Mouse (Mus musculus) hindbrain, embryonic 11.5 days (tissue): ENCODE results near the gene Pcgf2. TPM values are rescaled to one million over a fixed set of nuclear protein-coding genes. Genes with fewer than 3 reads are reported as not detected.
"Not testable (repeated sequence)": the region's sequence is repeated elsewhere in the genome, so short reads cannot be mapped to it uniquely, and the experiment has no call there.

ENCODE experiments used
- ATAC-seq: fragments of 200-750 bp; cut with Nextera tagmentation; 2 replicates; pipeline ENCODE4 v1.8.0; 2017; ENCODE audit warnings: mild to moderate bottlenecking, moderate TSS enrichment, moderate library complexity; ENCODE audit not compliant: low FRiP score
- DNase-seq: peaks from one replicate; pipeline ENCODE4 v3.0.0-alpha.2; 2015; ENCODE audit warnings: low spot score
- H3K27ac ChIP-seq: fragments of 300-500 bp; sonication (generic); 2 replicates; pipeline ENCODE4 v1.5.1; 2014; ENCODE audit warnings: mild to moderate bottlenecking, low read depth, low read length
- H3K27me3 ChIP-seq: fragments of 300-500 bp; sonication (generic); 2 replicates; pipeline ENCODE4 v1.6.1; 2014; ENCODE audit warnings: mild to moderate bottlenecking, low read length, moderate library complexity, mixed read lengths; ENCODE audit not compliant: control insufficient read depth, insufficient read depth
- H3K36me3 ChIP-seq: fragments of 300-500 bp; sonication (generic); 2 replicates; pipeline ENCODE4 v1.6.1; 2014; ENCODE audit warnings: mild to moderate bottlenecking, low read length, moderate library complexity, mixed read lengths; ENCODE audit not compliant: control insufficient read depth, insufficient read depth
- H3K4me1 ChIP-seq: fragments of 300-500 bp; sonication (generic); replicated peaks from 2 replicates; pipeline ENCODE4 v1.6.1; 2014; ENCODE audit warnings: low read length, mixed read lengths; ENCODE audit not compliant: control insufficient read depth, insufficient read depth
- H3K4me2 ChIP-seq: fragments of 300-500 bp; sonication (generic); replicated peaks from 2 replicates; pipeline ENCODE4 v1.6.1; 2014; ENCODE audit warnings: mild to moderate bottlenecking, low read depth, low read length
- H3K4me3 ChIP-seq: fragments of 300-500 bp; sonication (generic); 2 replicates; pipeline ENCODE4 v1.5.1; 2014; ENCODE audit warnings: low read depth, low read length
- H3K9ac ChIP-seq: fragments of 300-500 bp; sonication (generic); 2 replicates; pipeline ENCODE4 v1.6.1; 2014; ENCODE audit warnings: low read depth, low read length
- H3K9me3 ChIP-seq: fragments of 300-500 bp; sonication (generic); 2 replicates; pipeline ENCODE4 v1.6.1; 2016; ENCODE audit warnings: low read length; ENCODE audit not compliant: control insufficient read depth
- WGBS: fragments of 180-500 bp; shearing (Covaris S2); extraction: QIAGEN DNeasy Blood & Tissue Kit; methylation state at CpG from one replicate; pipeline ENCODE4 v1.1.7; 2014; 5-methylcytosine and 5-hydroxymethylcytosine counted together
- polyA plus RNA-seq: library from polyadenylated mRNA; unstranded; fragments of >200 nt; fragmentation: Nextera tagmentation; extraction: Ambion mirVana; gene quantifications from 2 replicates; pipeline ENCODE4 v1.2.1, GENCODE M21; 2014

Pcgf2 gene
- polyA plus RNA-seq, 1 experiment from 2014 or later = 16.9 TPM

DNA sequence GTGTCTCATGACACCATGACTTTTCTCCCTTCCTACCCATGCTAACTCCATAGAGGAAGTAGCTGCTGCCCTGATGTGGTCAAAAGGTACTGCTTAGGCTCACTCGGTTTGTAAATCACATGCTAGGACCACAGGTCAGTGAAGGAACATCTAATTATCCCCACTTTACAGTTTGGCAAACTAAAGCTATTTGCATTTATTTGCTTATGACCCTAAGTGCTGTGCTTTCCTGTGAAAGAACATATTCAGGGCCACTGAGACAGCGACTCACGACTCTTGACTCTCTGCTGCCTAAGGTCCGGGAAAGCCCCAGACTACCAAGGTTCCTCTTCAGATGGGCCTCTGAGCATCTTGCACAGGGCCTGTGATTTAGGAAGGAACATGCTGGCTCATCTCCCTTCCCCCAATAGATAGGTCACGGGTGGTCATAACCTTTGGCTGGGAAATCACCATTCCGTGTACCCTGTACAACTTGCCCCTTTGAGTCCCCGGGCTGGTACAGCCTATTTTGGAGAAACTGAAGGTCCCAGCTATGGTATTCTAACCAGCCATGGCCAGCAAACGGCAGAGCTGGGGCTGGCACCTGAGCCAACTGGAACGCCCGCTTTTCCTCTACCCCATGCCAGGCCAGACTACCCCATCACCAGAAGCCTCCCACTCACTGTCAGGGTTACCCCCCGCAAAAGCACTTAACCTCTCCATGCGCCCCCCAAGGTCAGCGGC, 40.9 kb downstream of the Pcgf2 start:
- ATAC-seq (no peak), DNase-seq (peak; percentile 26)
- Histone ChIP-seq H3K9me3 (no peaks in the 10 kb centered on the region), H3K36me3 (no peaks in the 10 kb centered on the region), H3K4me1 (peaks cover 13% of the 10 kb centered on the region), H3K27me3 (peaks cover 18% of the 10 kb centered on the region), H3K27ac (peak overlapping the region; percentile 19; the same call in 1 of the 2 replicates), H3K4me3 (peak overlapping the region; percentile 59), H3K9ac (peak overlapping the region; percentile 69), H3K4me2 (peak overlapping the region; percentile 86)
- 9% methylated on average over 13 of the region's 13 CpGs for WGBS

DNA sequence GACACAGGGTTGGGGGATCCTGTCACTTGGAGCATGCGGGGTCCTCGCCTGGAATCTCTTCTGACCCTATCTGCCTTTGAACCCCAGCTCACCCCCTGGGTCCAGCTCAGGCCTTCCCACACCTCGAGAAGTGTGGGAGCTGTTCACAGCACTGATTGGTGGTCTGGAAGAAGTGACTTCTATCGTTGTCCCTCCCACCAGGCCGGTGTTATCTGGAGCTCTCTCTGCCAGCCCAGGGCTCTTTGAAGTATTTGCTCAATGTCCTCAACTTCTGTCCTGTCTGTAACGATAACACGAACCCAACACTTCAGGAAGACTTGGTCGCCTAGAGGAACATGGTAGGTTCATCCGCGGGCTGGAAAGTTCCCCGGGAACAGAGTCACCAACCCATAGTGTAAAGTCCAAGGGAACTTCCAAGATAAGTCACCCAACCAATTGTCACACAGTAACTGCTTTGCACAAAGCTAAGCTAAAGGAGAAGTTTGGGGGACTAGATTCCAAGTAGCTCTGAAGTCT, 41.5 kb downstream of the Pcgf2 start:
- no peak for ATAC-seq
- no peak for DNase-seq
- Histone ChIP-seq H3K9ac (no peak overlapping the region), H3K4me2 (no peak overlapping the region), H3K9me3 (no peaks in the 10 kb centered on the region), H3K27ac (no peak overlapping the region), H3K4me3 (no peak overlapping the region), H3K36me3 (no peaks in the 10 kb centered on the region), H3K27me3 (peaks cover 18% of the 10 kb centered on the region), H3K4me1 (peaks cover 13% of the 10 kb centered on the region)
- WGBS = 62% methylated on average over 11 of the region's 11 CpGs

DNA sequence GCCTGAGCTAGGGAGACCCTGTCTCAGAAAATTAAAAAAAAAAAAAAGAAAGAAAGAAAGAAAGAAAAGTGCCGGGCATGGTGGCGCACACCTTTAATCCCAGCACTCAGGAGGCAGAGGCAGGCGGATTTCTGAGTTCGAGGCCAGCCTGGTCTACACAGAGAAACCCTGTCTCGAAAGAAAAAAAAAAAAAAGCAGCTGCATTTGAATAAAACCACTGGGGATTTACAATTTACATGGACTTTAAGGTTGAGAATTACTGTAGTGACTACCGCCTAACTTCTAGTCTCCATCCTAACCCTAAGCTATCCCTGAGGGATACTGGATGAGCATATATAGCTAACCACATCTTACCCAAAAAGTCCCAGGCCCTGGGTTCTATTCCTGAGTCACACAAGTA, 42.3 kb downstream of the Pcgf2 start:
- not testable (repeated sequence) for H3K4me2 ChIP-seq, H3K9me3 ChIP-seq, H3K4me3 ChIP-seq, H3K36me3 ChIP-seq, H3K27ac ChIP-seq, ATAC-seq, H3K9ac ChIP-seq, DNase-seq
- Histone ChIP-seq H3K4me1 (peaks cover 13% of the 10 kb centered on the region), H3K27me3 (peaks cover 18% of the 10 kb centered on the region)
- WGBS = 91% methylated on average over 6 of the region's 6 CpGs

DNA sequence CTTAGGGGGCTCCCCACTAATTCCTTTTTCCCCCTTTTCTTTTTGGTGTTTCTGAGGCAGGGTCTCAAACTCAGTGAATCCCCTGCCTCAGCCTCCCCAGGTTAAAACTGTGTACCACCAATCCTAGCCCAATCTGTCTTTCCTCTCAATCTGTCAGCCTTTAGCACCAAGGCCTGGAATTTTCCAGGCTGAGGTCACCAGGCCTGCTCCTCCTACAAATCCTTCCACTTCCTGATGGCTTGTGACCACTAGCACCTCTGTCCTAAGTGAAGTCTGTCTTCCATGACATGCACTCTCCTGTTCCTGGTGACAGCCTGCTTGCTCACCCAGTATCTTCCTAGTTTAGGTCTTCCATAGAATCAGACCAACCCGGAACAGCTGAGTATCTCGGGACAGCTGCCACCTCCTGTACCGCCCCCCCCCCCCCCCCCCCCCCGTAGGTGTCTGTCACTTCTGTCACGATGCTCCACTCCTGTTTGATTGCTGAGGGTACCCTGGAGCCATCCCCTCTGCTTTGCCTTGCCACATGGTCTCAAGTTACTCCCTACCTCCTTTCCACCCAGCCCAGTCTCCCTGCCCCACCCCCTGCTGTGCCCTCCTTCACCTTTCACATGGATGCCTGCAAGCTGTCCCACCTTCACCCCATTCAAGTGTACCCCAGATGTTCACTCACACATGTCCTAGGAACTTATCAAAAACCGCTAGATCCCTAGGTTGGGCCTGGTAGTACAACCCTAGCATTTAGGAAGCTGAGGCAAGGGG, 42.9 kb downstream of the Pcgf2 start:
- no peaks in the 10 kb centered on the region for H3K36me3 ChIP-seq
- no peaks in the 10 kb centered on the region for H3K9me3 ChIP-seq
- no peak overlapping the region for H3K9ac ChIP-seq
- peaks cover 17% of the 10 kb centered on the region for H3K27me3 ChIP-seq
- no peak overlapping the region for H3K4me2 ChIP-seq
- DNase-seq (no peak), ATAC-seq (no peak)
- 38% methylated on average over 6 of the region's 6 CpGs for WGBS
- no peak overlapping the region for H3K4me3 ChIP-seq
- H3K4me1 ChIP-seq = peaks cover 13% of the 10 kb centered on the region
- H3K27ac ChIP-seq = no peak overlapping the region

DNA sequence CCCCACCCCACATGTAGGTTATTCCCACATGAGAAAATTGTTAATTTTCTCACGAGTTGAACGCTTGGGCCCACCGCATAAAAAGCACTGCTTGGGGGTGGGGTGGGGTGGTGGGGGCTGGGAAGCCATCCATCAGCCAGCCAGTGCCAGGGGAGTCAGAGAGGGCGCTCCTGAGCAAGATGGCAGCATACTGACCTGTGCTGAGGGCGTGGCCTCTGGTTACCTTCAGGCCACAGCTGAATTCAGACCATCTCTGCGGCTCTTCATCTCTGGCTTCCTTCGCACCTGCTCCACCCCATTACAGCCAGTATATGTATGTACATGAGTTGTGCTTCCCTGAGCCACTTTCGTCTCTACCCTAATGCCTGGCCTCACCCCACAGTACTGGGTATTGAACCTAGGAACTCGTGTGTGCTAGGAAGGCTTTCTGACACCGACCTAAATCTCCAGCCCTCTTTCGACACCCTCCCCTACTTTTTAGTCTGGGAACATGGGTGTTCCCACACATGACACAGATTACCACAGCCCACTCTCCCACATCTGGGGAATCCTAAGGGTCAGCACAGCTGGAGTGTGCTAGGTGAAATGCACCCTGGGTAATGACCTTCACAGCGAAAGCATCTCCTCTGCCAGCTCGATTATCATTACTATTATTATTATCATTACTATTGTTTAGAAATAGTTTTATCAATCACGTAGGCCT, 43.9 kb downstream of the Pcgf2 start:
- no peak overlapping the region for H3K4me3 ChIP-seq
- H3K4me2 ChIP-seq = no peak overlapping the region
- H3K9me3 ChIP-seq = no peaks in the 10 kb centered on the region
- H3K4me1 ChIP-seq = peaks cover 4% of the 10 kb centered on the region
- DNase-seq (no peak), ATAC-seq (no peak)
- no peak overlapping the region for H3K27ac ChIP-seq
- H3K9ac ChIP-seq = no peak overlapping the region
- peaks cover 7% of the 10 kb centered on the region for H3K27me3 ChIP-seq
- 73% methylated on average over 14 of the region's 14 CpGs for WGBS
- H3K36me3 ChIP-seq = no peaks in the 10 kb centered on the region

DNA sequence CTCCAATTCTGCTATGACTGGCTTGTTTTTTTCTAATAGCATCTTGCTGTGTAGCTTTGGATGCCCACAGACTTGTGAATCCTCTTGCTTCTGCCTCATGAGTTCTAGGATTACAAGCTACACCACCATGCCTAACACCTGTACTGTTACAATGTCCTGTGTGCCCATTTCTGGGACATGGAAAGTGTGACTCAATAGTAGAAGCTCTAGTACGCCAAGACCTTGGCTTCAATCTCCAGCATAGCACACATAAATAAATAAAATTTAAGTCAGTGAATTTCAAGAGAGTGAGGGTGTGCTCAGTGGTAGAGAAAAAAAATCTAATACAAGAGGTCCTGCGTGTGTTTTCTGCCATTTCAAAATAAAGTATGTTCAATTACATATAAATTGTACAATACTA, 46.1 kb downstream of the Pcgf2 start:
- Histone ChIP-seq H3K4me3 (no peak overlapping the region), H3K36me3 (no peaks in the 10 kb centered on the region), H3K9ac (no peak overlapping the region), H3K4me2 (no peak overlapping the region), H3K27me3 (no peaks in the 10 kb centered on the region), H3K4me1 (no peaks in the 10 kb centered on the region), H3K27ac (no peak overlapping the region), H3K9me3 (no peaks in the 10 kb centered on the region)
- ATAC-seq = no peak
- DNase-seq = no peak
- 93% methylated on average over 2 of the region's 2 CpGs for WGBS

DNA sequence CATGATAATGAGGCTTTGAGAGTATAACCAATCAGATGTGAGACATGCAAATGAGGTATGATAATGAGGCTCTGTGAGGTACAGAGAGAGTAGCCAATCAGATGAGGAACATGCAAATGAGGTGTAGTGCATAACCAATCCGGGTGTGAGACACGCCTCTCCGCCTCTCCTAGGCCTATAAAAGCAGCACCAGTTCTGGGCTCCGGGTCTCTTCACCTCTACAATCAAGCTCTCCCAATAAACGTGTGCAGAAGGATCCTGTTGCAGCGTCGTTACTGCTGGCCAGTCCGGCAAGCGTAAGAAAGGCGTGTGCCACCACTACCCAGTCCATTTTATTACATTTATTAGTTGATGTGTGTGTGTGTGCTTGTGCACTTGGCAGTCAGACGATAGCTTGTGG, 46.9 kb downstream of the Pcgf2 start:
- H3K4me3 ChIP-seq, H3K27me3 ChIP-seq, H3K27ac ChIP-seq, DNase-seq, ATAC-seq, H3K4me1 ChIP-seq, H3K9me3 ChIP-seq, H3K9ac ChIP-seq, H3K4me2 ChIP-seq, H3K36me3 ChIP-seq: not testable (repeated sequence)
- WGBS = 96% methylated on average over 11 of the region's 11 CpGs

DNA sequence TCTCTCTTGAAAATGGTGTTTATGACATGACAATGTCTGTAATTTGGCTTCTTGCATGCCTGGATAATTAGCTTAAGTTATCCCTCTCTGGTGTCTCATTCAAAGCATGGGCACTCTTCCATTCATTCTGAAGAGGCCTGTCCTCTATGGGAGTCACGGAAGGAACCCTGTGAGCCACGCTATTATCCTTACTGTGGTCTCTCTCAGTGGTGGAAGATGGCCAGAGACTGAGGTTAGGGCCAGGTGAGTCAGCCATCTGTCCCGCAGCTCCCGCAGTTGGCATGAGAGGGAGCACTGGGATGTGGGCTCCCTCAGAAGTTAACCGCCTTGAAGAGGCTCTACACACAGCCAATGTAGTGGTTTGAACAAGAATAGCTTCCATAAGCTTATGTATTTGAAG, 50.0 kb downstream of the Pcgf2 start:
- Histone ChIP-seq H3K36me3 (no peaks in the 10 kb centered on the region), H3K4me2 (no peak overlapping the region), H3K27ac (no peak overlapping the region), H3K4me3 (no peak overlapping the region), H3K9ac (no peak overlapping the region), H3K9me3 (no peaks in the 10 kb centered on the region), H3K4me1 (no peaks in the 10 kb centered on the region), H3K27me3 (no peaks in the 10 kb centered on the region)
- WGBS = 68% methylated on average over 5 of the region's 5 CpGs
- ATAC-seq (no peak), DNase-seq (no peak)
